ENCODE assay signal across 11 mouse cellular contexts in the genomic region with DNA sequence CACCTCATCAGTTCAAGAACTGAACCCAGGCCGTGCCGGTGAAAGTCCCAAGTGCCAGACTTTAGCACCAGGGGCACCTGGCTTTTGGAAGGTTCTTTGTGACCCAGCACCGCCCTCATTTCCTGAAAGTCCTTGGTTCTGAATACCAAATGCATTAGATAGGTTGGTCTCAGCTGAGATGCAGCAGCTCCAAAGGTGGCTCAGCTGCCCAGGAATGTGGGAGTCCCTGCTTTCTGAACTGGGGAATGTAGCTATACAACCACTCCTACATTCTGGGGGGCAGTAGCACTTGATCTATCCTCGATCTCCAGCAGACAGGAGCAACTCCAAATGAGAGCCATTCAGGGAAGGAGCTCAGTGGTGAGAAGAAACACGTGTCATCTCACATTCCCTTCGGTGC. TPM values are rescaled to one million over a fixed set of nuclear protein-coding genes. Genes with fewer than 3 reads are reported as not detected.
DNase-seq lines count a peak whose midpoint lies in the region; ATAC-seq and TF ChIP-seq lines count a peak whose summit lies in the region.
"Had no signal": no experiment of that assay in that cellular context is flagged by ENCODE, and none has a peak within 500 bp of the region (broad histone marks: within the 10 kb centered on the region; RNA-seq: fewer than 3 reads in every experiment).

No protein-coding gene starts in this region.

- ATAC-seq in kidney, embryonic 16.5 days (ENCODE audit: low FRiP score, low TSS enrichment), result no peak; the same call in 1 of the 2 replicates
- no peak; the same call in 1 of the 2 replicates for ATAC-seq in limb, embryonic 14.5 days (ENCODE audit: low FRiP score, low read depth)

- H3K27me3 ChIP-seq in kidney, embryonic 16.5 days (ENCODE audit: insufficient read depth, low read length), result no peaks in the 10 kb centered on the region
- H3K27me3 ChIP-seq in ES-Bruce4 (ENCODE audit: control insufficient read depth, insufficient read depth, low read length, poor library complexity, severe bottlenecking), result no peaks in the 10 kb centered on the region
- no peaks in the 10 kb centered on the region for H3K27me3 ChIP-seq in limb, embryonic 14.5 days (ENCODE audit: control insufficient read depth, insufficient read depth, low read length)
- H3K27me3 ChIP-seq: forebrain, embryonic 15.5 days; neural tube, embryonic 12.5 days had no signal

- no peaks in the 10 kb centered on the region for H3K9me3 ChIP-seq in kidney, embryonic 16.5 days (ENCODE audit: low read length)
- H3K9me3 ChIP-seq in ES-Bruce4 (replicated peaks; ENCODE audit: control insufficient read depth, insufficient read depth, low read length, poor library complexity, severe bottlenecking), result no peaks in the 10 kb centered on the region
- no peaks in the 10 kb centered on the region for H3K9me3 ChIP-seq in limb, embryonic 14.5 days (ENCODE audit: control insufficient read depth, low read length)
- H3K9me3 ChIP-seq: forebrain, embryonic 15.5 days; neural tube, embryonic 12.5 days had no signal

- H3K27ac ChIP-seq in gastrocnemius, adult 2 months, result peak overlapping the region; percentile 84
- H3K27ac ChIP-seq in kidney, embryonic 16.5 days (ENCODE audit: low read length), result peak overlapping the region; percentile 75
- H3K27ac ChIP-seq in ES-Bruce4 (ENCODE audit: insufficient read depth, low read length), result peak overlapping the region; percentile 22
- H3K27ac ChIP-seq in limb, embryonic 14.5 days (replicated peaks; ENCODE audit: low read depth, low read length), result peak overlapping the region; percentile 75
- H3K27ac ChIP-seq: forebrain, embryonic 15.5 days; neural tube, embryonic 12.5 days had no signal

- DNase-seq in gastrocnemius, adult 2 months, result no peak
- DNase-seq in gastrocnemius, postnatal 4 days (ENCODE audit: low spot score in 2 of 2), result no peak
- DNase-seq in kidney, adult 8-10 months, result no peak
- DNase-seq in limb, embryonic 14.5 days (ENCODE audit: low spot score), result no peak
- no peak for DNase-seq in embryo, embryonic 10 days (ENCODE audit: low spot score)
- no peak for DNase-seq in embryo, embryonic 10.5 days (ENCODE audit: low spot score)
- DNase-seq: B cell, adult 2 months had no signal

- no peaks in the 10 kb centered on the region for H3K36me3 ChIP-seq in kidney, embryonic 16.5 days (ENCODE audit: insufficient read depth, low read length)
- no peaks in the 10 kb centered on the region for H3K36me3 ChIP-seq in ES-Bruce4 (ENCODE audit: control insufficient read depth, insufficient read depth, low read length, poor library complexity, severe bottlenecking)
- no peaks in the 10 kb centered on the region for H3K36me3 ChIP-seq in limb, embryonic 14.5 days (ENCODE audit: control insufficient read depth, insufficient read depth, low read length)
- H3K36me3 ChIP-seq: forebrain, embryonic 15.5 days; neural tube, embryonic 12.5 days had no signal

- peak overlapping the region; percentile 34 for H3K4me3 ChIP-seq in gastrocnemius, adult 2 months
- H3K4me3 ChIP-seq in kidney, embryonic 16.5 days (ENCODE audit: low read length), result no peak overlapping the region
- no peak overlapping the region for H3K4me3 ChIP-seq in ES-Bruce4 (ENCODE audit: low read depth, low read length)
- no peak overlapping the region for H3K4me3 ChIP-seq in limb, embryonic 14.5 days (replicated peaks; ENCODE audit: low read length)
- H3K4me3 ChIP-seq: forebrain, embryonic 15.5 days; neural tube, embryonic 12.5 days had no signal

- no peak overlapping the region for H3K4me2 ChIP-seq in kidney, embryonic 16.5 days (replicated peaks; ENCODE audit: low read depth, low read length)
- H3K4me2 ChIP-seq in limb, embryonic 14.5 days (replicated peaks; ENCODE audit: low read depth, low read length, severe bottlenecking), result no peak overlapping the region
- H3K4me2 ChIP-seq: forebrain, embryonic 15.5 days; neural tube, embryonic 12.5 days had no signal

- 55% methylated on average over 6 of the region's 6 CpGs for WGBS in kidney, embryonic 16.5 days
- WGBS in limb, embryonic 14.5 days, result 61% methylated on average over 6 of the region's 6 CpGs

- TF ChIP-seq CTCF in gastrocnemius, adult 2 months (IDR thresholded peaks at IDR 0.05), result no peak
- TF ChIP-seq CTCF in ES-Bruce4 (IDR thresholded peaks at IDR 0.05; ENCODE audit: low read depth, low read length), result no peak

- intact Hi-C loops in gastrocnemius, adult 2 months (cut with DNase I), result loop anchor here (5.0 kb wide), 1 partner anchor 35 kb away; no protein-coding TSS in a partner anchor

- TF ChIP-seq POLR2A in ES-Bruce4 (IDR thresholded peaks at IDR 0.05; ENCODE audit: insufficient read depth, low read length), result no peak
- TF ChIP-seq POLR2A in limb, embryonic 14.5 days (IDR thresholded peaks at IDR 0.05; ENCODE audit: borderline replicate concordance, extremely low read depth, insufficient read depth, insufficient read length), result no peak

- peaks cover 30% of the 10 kb centered on the region for H3K4me1 ChIP-seq in kidney, embryonic 16.5 days (ENCODE audit: insufficient read depth, low read length)
- H3K4me1 ChIP-seq in ES-Bruce4 (ENCODE audit: control insufficient read depth, insufficient read depth, low read length), result peaks cover 14% of the 10 kb centered on the region
- H3K4me1 ChIP-seq in limb, embryonic 14.5 days (ENCODE audit: control insufficient read depth, insufficient read depth, low read length), result peaks cover 27% of the 10 kb centered on the region

- no peak overlapping the region for H3K9ac ChIP-seq in kidney, embryonic 16.5 days (replicated peaks; ENCODE audit: low read length)
- H3K9ac ChIP-seq in ES-Bruce4 (ENCODE audit: low read depth, poor library complexity, severe bottlenecking), result no peak overlapping the region
- no peak overlapping the region for H3K9ac ChIP-seq in limb, embryonic 14.5 days (ENCODE audit: low read depth, low read length, severe bottlenecking)
- H3K9ac ChIP-seq: forebrain, embryonic 15.5 days; neural tube, embryonic 12.5 days had no signal

- no peak for TF ChIP-seq EP300 in ES-Bruce4 (IDR thresholded peaks at IDR 0.05; ENCODE audit: insufficient read depth, low read depth, low read length)

RNA-seq across cellular contexts. Expression of a gene that starts 8.7 kb away (rescaled TPM):
- total RNA-seq in gastrocnemius, adult 2 months (2021), result 1 to 10 TPM; 4.4 to 8.6 TPM
- 10 to 100 TPM; 11.1 to 13.1 TPM for total RNA-seq in gastrocnemius, postnatal 4 days (2021)
- 33.5 and 40.4 TPM in 2 replicates for polyA plus RNA-seq in kidney, embryonic 16.5 days (2015; fragmentation: Nextera tagmentation; extraction: Ambion mirVana)
- polyA plus RNA-seq in ES-Bruce4 (2011; ENCODE audit: insufficient read depth, insufficient read length, low read depth, missing spikeins), result 31.3 and 35.5 TPM in 2 replicates
- polyA plus RNA-seq in limb, embryonic 14.5 days (2012; rRNA removed), result 10.8 and 12.2 TPM in 2 replicates
- 8.8 and 8.9 TPM in 2 replicates for polyA plus RNA-seq in limb, embryonic 14.5 days (2014; fragmentation: Nextera tagmentation; extraction: Ambion mirVana)

RNA-seq across cellular contexts. Expression of a gene that starts 10.3 kb away (rescaled TPM):
- 10 to 100 TPM; 45.4 to 50.9 TPM for total RNA-seq in gastrocnemius, adult 2 months (2021)
- 10 to 100 TPM; 52.6 to 56.9 TPM for total RNA-seq in gastrocnemius, postnatal 4 days (2021)
- polyA plus RNA-seq in kidney, embryonic 16.5 days (2015; fragmentation: Nextera tagmentation; extraction: Ambion mirVana), result 52.7 and 56.9 TPM in 2 replicates
- polyA plus RNA-seq in ES-Bruce4 (2011; ENCODE audit: insufficient read depth, insufficient read length, low read depth, missing spikeins), result 46.8 and 47.4 TPM in 2 replicates
- 61.8 and 66.3 TPM in 2 replicates for polyA plus RNA-seq in limb, embryonic 14.5 days (2012; rRNA removed)
- 47.2 and 53.7 TPM in 2 replicates for polyA plus RNA-seq in limb, embryonic 14.5 days (2014; fragmentation: Nextera tagmentation; extraction: Ambion mirVana)

RNA-seq across cellular contexts. Expression of a gene that starts 25.4 kb away (rescaled TPM):
- total RNA-seq in gastrocnemius, adult 2 months (2021), result 10 to 100 TPM; 29.7 to 40.0 TPM
- total RNA-seq in gastrocnemius, postnatal 4 days (2021), result 100 to 1,000 TPM; 408 to 451 TPM
- polyA plus RNA-seq in kidney, embryonic 16.5 days (2015; fragmentation: Nextera tagmentation; extraction: Ambion mirVana), result 905 and 985 TPM in 2 replicates
- 1,430 and 1,461 TPM in 2 replicates for polyA plus RNA-seq in ES-Bruce4 (2011; ENCODE audit: insufficient read depth, insufficient read length, low read depth, missing spikeins)
- polyA plus RNA-seq in limb, embryonic 14.5 days (2012; rRNA removed), result 1,341 and 1,699 TPM in 2 replicates
- 808 and 880 TPM in 2 replicates for polyA plus RNA-seq in limb, embryonic 14.5 days (2014; fragmentation: Nextera tagmentation; extraction: Ambion mirVana)

RNA-seq across cellular contexts. Expression of a gene that starts 28.6 kb away (rescaled TPM):
- total RNA-seq in gastrocnemius, adult 2 months (2021), result 1 to 10 TPM; 3.6 to 4.4 TPM
- total RNA-seq in gastrocnemius, postnatal 4 days (2021), result 10 to 100 TPM; 22.9 to 25.2 TPM
- polyA plus RNA-seq in kidney, embryonic 16.5 days (2015; fragmentation: Nextera tagmentation; extraction: Ambion mirVana), result 16.3 and 16.7 TPM in 2 replicates
- polyA plus RNA-seq in ES-Bruce4 (2011; ENCODE audit: insufficient read depth, insufficient read length, low read depth, missing spikeins), result 131 and 147 TPM in 2 replicates
- polyA plus RNA-seq in limb, embryonic 14.5 days (2012; rRNA removed), result 24.9 and 28.8 TPM in 2 replicates
- polyA plus RNA-seq in limb, embryonic 14.5 days (2014; fragmentation: Nextera tagmentation; extraction: Ambion mirVana), result 12.2 and 13.9 TPM in 2 replicates

RNA-seq across cellular contexts. Expression of a gene that starts 48.4 kb away (rescaled TPM):
- total RNA-seq in gastrocnemius, adult 2 months (2021), result under 1 TPM; 0.82 to 0.86 TPM
- 10 to 100 TPM; 20.8 to 26.4 TPM for total RNA-seq in gastrocnemius, postnatal 4 days (2021)
- 63.3 and 67.0 TPM in 2 replicates for polyA plus RNA-seq in kidney, embryonic 16.5 days (2015; fragmentation: Nextera tagmentation; extraction: Ambion mirVana)
- polyA plus RNA-seq in ES-Bruce4 (2011; ENCODE audit: insufficient read depth, insufficient read length, low read depth, missing spikeins), result 32.9 and 35.3 TPM in 2 replicates
- polyA plus RNA-seq in limb, embryonic 14.5 days (2012; rRNA removed), result 77.5 and 80.7 TPM in 2 replicates
- polyA plus RNA-seq in limb, embryonic 14.5 days (2014; fragmentation: Nextera tagmentation; extraction: Ambion mirVana), result 49.5 and 56.4 TPM in 2 replicates

Comparison
In these comparisons a context has a peak if more than half of its experiments do, and no peak if none do; other contexts are left out.
1. H3K27ac ChIP-seq: peak in every context shown above with its lines; median percentile 84 in gastrocnemius, adult 2 months; 75 in kidney, embryonic 16.5 days; 75 in limb, embryonic 14.5 days; 22 in ES-Bruce4.